Mouse (Mus musculus) fibroblast of lung, adult 2 months (primary cell): Measurements from ENCODE around the gene Wipf2.

ENCODE experiments used
- DNase-seq: peaks from one replicate; pipeline ENCODE4 v3.0.0-alpha.2; 2011; ENCODE audit warnings: low read depth

The Wipf2 gene

GRCm38 (mm10) chr11:98854659-98855058 lies 8.8 kb upstream of the Wipf2 start:
- DNase-seq, result no peak

- DNase-seq, result peak; percentile 76
Observed at GRCm38 (mm10) chr11:98858759-98859731, 4.4 kb upstream of the Wipf2 start.

GRCm38 (mm10) chr11:98863751-98864429 lies 452 bp downstream of the Wipf2 start:
- DNase-seq, result no peak

- no peak for DNase-seq
Observed at GRCm38 (mm10) chr11:98867293-98867692, 3.9 kb downstream of the Wipf2 start.

GRCm38 (mm10) chr11:98869906-98870305 lies 6.5 kb downstream of the Wipf2 start:
- DNase-seq, result no peak

- no peak for DNase-seq
Observed at GRCm38 (mm10) chr11:98870791-98871190, 7.4 kb downstream of the Wipf2 start.

- DNase-seq, result no peak
Observed at GRCm38 (mm10) chr11:98871416-98871815, 8.0 kb downstream of the Wipf2 start.

- DNase-seq, result peak; percentile 45
Observed at GRCm38 (mm10) chr11:98872040-98872439, 8.6 kb downstream of the Wipf2 start.

GRCm38 (mm10) chr11:98873900-98874299 lies 10.5 kb downstream of the Wipf2 start:
- DNase-seq, result no peak

GRCm38 (mm10) chr11:98877001-98877400 lies 13.6 kb downstream of the Wipf2 start:
- no peak for DNase-seq

GRCm38 (mm10) chr11:98887703-98888102 lies 24.3 kb downstream of the Wipf2 start:
- DNase-seq, result no peak

- DNase-seq, result no peak
Observed at GRCm38 (mm10) chr11:98889077-98889476, 25.6 kb downstream of the Wipf2 start.

GRCm38 (mm10) chr11:98889977-98890376 lies 26.5 kb downstream of the Wipf2 start:
- no peak for DNase-seq

- DNase-seq, result no peak
Observed at GRCm38 (mm10) chr11:98892426-98892825, 29.0 kb downstream of the Wipf2 start.

- no peak for DNase-seq
Observed at GRCm38 (mm10) chr11:98900529-98901125, 37.2 kb downstream of the Wipf2 start.

GRCm38 (mm10) chr11:98902621-98903245 lies 39.3 kb downstream of the Wipf2 start:
- no peak for DNase-seq

GRCm38 (mm10) chr11:98904577-98904976 lies 41.1 kb downstream of the Wipf2 start:
- DNase-seq, result no peak

GRCm38 (mm10) chr11:98905033-98905432 lies 41.6 kb downstream of the Wipf2 start:
- no peak for DNase-seq

GRCm38 (mm10) chr11:98905583-98905982 lies 42.1 kb downstream of the Wipf2 start:
- DNase-seq, result no peak

GRCm38 (mm10) chr11:98907063-98907436 lies 43.6 kb downstream of the Wipf2 start:
- DNase-seq, result no peak

- peak; percentile 94 for DNase-seq
Observed at GRCm38 (mm10) chr11:98907437-98908173, 44.2 kb downstream of the Wipf2 start, which contains the start of gene Cdc6. Gene Cdc6 (plus strand): TSS chr11:98907801.
